Mouse (Mus musculus) frontal cortex, adult 2 months (tissue): Measurements from ENCODE around the gene Atp13a2. TPM values are rescaled to one million over a fixed set of nuclear protein-coding genes. Genes with fewer than 3 reads are reported as not detected.
A peak's percentile ranks its signal among the peaks of the same experiment; 100 is the strongest.

Source experiments
- DNase-seq, 2 experiments: peaks; one replicate each; pipeline ENCODE4 v3.0.0; 2022; ENCODE audit warnings: low spot score in 1 of 2; ENCODE audit errors: extremely low spot score in 1 of 2
- polyA plus RNA-seq: library from polyadenylated mRNA; depleted of rRNA; stranded (reverse); fragments of >200 nt; gene quantifications from 2 replicates; pipeline ENCODE4 v1.2.3, GENCODE M21; 2012; rRNA removed

Atp13a2 gene
- 176 and 177 TPM in 2 replicates for polyA plus RNA-seq

DNA sequence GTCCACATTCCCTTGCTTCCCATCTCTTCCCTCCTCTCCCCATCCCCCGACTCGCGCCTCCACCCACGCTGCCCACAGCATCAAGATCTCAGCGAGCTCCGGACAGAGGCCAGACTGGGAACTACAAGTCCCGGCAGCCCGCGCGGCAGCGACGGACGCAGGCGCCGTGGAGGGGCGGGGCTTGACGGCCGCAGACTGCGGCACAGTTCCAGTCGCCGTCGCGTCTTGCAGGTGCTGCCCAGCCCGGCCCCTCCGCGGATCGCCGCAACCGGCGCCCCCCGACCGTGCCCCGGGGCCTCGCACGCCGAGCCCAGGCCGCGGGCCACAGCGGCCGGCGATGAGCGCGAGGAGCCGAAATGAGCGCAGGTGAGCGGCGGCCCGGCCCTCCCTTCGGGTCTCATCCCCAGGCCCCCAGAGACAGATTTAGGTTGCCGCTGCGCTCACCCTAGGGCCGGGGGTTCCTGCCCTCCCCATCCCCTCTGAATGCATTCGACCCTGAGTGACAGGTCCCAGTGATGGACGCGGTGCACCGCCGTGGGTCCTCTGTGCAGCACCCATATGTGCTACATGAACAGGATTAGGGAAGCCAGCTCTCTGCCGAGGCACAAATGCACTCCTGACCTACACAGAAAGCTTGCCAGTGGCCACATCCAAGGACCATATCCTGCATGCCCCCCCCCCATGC lies at the start of gene Atp13a2:
Gene Atp13a2 (plus strand): TSS at position 163 of the 685 bp plus-strand sequence.
- peak; percentile 84 to 95 for DNase-seq

DNA sequence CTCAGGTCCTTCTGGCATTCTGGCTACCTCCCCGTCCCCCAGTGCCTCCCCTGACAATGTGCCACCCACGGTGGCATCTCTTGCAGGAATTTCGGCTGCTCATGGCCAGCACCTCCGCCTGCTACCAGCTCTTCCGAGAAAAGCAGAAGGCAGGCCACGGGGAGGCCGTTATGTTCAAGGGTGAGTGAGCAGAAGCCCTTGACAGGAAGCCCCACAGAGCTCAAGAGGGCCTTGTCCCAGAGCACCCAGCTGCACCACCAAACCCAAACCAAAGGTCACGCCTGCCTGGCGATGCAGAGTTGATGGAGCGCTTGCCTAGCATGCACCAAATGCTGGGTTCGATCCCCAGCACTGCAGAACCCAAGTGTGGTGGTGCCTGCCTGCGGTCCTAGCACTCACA lies 42.3 kb upstream of the Atp13a2 start:
- no peak for DNase-seq

DNA sequence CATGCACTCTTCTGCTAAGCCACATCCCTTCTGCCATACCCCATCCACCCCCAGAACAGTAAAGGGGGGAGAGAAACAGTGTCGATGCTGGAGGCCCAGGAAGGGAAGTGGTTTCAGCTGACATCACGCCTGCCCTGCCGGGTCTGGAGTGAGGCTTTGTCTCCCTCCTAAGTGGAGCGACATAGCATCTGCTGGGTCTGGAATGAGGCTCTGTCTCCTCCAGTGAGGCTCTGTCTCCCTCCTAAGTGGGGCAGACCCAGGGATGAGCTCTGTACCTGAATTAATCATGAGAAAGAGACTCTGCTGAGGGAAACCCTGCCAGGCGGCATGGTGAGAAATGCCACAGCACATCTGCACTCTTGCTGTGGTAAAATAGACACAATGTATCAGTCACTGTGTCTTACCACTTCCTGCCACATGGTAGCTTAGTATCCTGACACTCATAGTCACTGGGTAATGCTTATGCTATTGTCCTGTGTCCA lies 41.7 kb upstream of the Atp13a2 start:
- no peak for DNase-seq

DNA sequence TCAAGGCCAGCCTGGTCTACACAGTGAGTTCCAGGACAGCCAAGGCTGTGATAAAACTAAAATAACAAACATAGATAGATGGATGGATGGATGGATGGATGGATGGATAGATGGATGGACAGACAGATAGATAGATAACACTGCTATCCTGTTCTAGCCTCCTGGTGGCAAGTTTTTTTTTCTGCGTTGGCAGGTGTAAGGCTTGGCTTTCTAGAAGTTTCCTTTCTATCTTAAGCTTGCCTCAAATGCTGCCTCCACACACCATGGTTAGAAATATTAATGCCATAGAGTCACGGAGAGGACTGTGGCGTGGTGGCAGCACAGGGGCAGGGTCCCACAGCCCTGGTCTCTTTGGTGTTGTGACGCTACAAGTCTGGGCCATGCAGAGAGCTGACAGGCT lies 41.1 kb upstream of the Atp13a2 start:
- DNase-seq, result no peak

DNA sequence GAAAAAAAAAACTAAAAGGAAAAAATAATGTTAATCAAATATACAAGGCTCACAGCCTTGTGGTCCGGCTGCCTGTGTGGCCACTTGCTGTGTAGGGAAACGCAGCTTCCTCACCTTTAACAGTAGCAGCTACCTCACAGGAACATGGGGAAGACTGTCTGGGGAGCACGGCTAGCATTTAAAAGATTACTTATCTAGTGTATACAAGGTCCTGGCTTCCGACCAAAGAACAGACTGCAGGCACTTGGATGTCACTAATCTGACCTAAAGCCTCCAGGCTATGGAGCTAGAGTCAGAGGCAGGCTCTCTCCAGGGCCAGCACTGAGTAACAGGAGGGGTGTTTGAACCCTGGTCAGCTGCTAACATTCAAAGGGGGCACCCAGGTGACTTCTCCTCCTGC lies 40.6 kb upstream of the Atp13a2 start:
- no peak for DNase-seq

DNA sequence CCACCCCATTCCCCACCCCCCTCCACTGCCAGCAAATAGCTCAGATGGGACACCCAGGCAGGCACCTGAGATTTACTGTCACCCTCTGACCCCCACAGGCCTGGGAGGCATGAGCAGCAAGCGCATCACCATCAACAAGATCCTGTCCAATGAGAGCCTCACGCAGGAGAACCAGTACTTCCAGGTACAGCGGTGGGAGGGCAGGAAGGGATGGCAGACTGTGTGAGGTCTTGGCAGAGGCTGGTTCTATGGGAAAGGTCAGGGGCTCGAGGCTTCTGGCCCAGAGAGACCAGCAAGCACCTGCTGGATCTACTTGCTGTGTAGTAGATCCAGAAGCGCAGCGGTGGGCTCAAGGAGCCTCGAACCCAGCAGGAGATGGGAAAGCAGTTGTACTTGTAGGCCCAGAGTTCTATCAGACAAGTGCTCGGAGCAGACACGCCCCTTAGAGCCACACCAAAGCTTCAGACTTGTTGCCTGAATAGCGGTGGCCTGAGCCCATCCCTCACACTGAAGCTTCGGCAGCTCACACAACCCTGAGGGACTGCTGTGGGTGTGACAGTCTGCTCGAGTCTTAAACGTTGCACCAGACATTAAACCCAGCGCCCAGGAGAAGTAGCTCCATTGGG lies 40.0 kb upstream of the Atp13a2 start:
- DNase-seq, result no peak

DNA sequence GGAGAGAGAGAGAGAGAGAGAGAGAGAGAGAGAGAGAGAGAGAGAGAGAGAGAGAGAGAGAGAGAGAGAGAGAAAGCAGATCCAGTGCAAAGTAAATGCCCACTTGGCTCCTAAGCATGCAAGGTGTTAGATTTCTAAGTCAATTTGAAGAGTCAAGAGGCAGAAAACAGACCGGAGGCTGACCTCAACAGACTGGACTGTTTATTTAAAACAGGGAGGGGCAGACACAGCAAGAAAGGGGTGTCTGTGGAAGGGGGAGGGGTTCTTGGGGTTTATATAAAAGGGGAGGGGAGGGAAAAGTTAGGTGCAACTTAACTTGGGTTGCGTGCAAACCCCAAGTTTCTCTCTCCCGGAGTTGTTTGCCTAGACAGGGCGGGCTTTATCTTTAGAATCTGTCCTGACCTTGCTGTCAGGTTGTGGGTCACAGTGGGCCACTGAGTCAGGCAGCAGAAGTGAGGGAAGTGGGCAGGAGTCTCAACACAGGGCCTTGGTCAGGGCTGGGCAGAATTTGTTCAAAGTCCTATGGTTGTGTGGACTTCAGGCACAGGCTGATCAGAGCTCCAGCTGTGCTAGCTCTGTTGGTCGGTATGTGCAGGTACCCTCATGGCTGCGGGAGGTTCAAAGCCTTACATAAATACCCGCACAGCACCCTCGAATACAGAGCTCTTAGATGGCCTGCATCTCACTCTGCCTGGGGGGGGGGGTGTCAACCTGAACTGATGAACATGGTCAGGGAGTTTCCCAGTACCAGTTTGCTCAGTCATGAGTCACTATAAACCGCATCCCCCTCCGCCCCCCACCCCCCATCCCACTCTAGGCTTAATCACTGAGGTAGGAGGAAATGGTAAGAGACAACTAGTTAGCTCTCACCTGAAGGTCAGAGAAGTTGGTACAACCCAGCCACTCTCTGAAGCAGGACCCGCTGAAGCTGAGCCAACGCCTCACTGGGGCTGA lies 38.9 kb upstream of the Atp13a2 start:
- no peak for DNase-seq

DNA sequence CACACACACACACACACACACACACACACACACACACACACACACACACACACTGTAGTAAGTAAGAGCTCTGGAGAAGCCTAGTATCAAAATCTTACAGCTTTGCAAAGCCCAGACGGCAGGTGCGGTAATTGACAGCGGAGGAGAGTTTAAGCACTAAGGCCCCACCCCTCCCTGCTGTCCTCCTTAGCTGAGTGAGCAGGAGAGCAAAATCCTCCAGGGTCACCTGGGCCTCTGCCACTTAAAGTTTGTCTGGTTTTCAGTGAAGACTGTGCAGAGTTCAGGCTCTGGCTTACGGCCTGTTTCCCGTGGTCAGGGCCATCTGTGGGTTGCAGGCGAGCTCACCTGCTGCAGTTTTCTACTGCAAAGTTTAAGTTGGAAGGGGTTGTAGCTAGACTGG lies 38.2 kb upstream of the Atp13a2 start:
- no peak for DNase-seq

DNA sequence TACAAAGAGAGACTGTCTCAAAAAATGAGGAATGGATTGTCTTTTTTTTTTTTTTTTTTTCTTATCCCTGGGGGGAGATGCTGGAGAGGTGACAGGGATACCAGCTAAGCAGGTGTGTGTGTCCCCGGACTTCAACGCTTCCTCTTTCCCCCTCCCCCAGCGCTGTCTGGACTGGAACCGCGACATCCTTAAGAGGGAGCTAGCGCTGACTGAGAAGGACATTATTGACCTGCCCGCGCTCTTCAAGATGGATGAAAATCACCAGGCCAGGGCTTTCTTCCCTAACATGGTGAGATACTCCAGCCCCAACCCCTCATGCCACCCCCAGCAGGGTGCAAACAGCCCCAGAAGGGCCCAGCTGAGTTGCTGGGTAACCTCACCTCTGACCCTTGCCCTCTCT lies 37.6 kb upstream of the Atp13a2 start:
- DNase-seq, result no peak

DNA sequence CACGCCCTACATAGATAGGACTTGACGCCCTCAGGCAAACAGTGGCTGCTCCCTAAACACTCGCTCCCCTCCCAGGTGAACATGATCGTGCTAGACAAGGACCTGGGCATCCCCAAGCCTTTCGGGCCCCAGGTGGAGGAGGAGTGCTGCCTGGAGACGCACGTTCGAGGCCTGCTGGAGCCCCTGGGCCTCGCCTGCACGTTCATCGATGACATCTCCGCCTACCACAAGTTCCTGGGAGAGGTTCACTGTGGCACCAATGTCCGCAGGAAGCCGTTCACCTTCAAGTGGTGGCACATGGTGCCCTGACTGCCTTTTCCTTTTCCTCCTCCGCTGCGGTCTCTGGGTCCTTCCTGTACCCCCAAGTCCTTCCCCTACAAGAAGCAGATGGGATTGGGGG lies 37.1 kb upstream of the Atp13a2 start:
- DNase-seq, result no peak

DNA sequence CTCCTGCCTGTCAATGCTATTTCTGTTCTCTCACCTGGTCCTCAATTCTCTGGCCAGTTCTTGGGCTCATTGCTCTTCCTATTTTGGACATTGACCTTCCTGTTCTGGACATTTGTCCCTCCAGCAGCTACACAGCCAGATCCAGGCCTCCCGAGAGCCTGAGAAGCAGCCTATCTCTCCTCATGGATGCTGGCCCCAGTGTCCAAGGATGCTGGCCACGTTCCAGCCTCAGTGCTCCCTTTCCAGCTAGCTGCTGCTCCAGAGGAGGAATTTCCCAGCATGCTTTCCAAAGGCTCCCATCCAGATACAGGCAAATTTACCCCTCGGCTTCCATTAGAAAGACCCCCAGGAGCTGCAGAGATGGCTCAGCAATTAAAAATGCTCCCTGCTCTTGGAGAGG lies 36.1 kb upstream of the Atp13a2 start:
- no peak for DNase-seq

DNA sequence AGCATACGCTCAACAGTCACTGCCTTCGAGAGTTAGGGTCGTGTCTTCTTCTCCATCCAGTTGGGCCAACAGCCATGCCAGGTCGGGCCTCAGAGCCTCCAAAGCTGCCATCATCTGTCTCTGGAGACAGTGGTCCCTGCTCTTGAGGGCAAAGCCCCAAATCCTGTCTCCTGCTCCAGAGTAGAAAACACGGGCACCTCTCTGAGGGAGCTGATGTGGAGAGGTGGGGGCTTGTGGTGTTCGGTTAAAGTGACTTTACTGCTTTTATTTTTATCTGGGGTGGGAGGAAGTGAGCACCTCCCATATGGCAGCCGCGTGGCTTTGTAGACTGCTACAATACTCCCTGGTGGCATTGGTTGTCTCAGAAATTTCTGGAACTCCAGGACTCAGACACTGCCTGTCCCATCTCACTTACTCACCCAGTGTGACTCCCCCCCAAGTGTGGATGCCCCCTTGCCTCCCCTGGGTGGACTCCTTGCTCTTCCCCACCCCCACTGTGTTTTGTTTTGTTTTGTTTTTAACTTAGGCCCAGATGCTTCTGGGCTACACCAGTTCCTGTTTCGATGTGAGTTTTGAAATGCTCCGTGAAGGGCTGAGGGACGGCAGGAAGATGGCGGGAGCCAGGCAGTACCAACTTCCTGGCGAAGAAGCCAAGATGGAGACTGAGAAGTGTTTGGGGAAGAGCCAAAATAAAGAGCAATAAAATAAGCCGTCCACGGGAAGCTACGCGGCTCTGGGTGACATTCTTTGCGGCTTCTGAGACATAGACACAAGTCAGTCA lies 34.6 kb upstream of the Atp13a2 start:
- DNase-seq, result no peak

DNA sequence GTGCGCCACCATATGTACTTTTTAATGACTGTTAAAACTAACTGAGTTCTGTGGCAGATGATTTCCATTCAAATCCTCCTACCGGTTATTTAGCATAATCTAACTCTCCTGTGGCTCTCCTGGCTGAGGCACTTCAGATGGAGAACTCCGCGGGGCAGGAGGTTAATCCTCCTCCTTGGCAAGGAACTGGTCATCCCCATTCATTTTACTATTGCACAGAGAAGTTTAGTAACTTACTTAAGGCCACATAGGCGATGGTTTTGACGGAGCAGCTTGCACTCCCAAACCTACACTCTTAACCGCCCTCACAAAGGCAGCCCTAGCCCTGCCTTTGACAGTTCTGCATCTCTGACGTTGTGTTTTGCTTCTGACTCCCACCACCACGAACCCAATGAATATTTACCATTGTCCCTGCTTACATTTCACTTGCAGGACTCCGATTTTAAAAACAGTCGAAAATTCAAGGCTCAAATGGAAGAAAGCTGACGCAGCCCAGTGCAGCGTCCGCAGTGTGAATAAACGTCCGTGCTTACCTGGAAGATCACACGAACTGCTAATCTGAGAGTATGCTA lies 29.5 kb upstream of the Atp13a2 start:
- peak in 1 of 2 experiments; percentile 55 for DNase-seq

DNA sequence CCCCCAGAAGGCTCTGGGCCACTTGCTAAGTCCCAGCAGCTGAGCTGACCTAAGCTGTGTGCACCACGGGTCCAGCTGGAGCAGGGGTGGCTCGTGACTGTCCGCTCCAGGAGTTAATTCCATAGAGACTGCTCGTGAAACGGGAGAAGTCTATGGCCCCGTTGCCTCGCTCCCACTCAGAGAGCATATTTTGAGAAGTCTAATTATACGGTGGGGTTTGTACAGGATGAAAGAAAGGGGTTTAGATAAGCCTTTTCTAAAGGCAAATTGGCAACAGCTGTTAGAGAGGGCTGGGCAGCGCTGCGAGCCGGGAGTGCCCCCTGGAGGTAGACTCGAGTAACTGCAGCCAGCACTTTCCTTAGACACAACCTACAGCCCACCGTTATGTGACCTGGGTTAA lies 28.9 kb upstream of the Atp13a2 start:
- DNase-seq, result peak in 1 of 2 experiments; percentile 89

DNA sequence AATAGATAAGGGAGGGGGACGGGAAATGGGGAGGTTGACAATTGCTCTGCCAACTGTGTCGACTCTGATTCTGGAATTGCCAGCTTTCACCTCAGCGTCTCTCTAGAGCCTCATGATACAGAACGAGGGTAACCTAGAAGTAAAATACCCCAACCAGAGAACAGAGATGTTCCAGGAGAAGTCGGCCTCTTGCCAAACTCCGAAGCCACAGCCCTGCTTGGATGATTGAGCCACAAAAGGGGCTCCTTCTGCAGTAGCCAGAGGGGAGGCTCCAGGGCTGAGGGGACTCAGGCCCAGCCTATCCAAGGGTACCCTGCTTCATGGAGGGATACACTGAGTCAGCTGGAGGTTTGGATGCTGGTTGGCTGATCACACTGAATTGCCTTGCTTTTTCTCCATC lies 28.4 kb upstream of the Atp13a2 start:
- DNase-seq, result no peak

DNA sequence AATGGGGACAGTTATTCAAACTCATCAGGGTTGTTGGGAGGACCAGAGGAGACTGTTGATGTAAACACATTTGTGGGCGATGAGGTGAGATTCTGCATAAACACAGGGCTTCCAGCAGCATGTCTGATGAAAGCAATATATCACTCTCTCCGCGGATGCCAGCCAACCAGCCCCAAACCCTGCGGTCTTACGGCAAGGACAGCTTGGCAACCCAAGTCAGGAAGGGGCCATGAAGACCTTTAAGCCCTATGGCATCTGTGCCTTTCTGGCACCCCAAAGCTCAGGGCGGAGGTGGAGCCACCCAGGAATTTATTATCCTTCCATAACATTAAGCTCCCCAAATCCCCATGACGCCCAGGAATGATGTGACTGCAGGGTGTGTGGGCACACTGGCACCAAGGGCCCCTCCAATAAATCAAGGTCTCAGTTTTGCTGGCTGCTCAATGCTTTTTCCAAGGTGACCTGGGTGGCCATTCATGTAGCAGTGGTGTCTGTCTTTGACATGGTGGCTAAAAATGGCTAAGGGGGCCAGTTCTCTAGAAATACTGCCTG lies 27.5 kb upstream of the Atp13a2 start:
- DNase-seq, result no peak

DNA sequence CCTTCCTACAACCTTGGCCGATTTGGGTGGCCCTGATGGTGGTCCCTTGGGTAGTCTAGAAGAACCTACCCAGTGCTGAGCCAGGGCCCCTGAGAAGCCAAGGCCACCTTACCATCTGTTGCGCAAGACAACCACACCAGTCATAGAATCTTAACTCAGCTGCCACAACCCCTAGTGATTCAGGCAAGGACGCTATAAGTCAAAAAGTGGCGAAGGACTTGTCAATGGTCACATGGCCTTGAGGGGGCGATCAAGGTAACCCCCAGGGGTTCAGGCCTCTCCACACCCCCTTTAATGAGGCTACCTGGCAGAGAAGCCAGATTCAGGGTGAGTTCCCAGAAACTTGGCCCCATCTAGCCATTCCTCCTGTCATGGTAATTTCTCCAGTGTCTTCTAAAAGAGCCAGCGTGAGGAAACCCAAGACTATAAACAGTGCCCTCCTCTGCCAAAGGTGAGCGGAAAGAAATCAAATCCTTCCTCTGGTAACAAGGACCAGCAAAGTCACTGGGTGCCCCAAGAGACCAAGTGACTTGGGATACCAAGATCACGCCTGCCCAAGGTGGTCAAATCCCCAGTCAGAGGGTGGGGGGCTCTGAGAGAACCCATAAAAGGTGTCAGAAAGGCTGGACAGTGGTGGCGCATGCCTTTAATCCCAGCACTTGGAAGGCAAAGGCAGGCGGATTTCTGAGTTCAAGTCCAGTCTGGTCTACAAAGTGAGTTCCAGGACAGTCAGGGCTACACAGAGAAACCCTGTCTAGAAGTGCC lies 26.8 kb upstream of the Atp13a2 start:
- no peak for DNase-seq

DNA sequence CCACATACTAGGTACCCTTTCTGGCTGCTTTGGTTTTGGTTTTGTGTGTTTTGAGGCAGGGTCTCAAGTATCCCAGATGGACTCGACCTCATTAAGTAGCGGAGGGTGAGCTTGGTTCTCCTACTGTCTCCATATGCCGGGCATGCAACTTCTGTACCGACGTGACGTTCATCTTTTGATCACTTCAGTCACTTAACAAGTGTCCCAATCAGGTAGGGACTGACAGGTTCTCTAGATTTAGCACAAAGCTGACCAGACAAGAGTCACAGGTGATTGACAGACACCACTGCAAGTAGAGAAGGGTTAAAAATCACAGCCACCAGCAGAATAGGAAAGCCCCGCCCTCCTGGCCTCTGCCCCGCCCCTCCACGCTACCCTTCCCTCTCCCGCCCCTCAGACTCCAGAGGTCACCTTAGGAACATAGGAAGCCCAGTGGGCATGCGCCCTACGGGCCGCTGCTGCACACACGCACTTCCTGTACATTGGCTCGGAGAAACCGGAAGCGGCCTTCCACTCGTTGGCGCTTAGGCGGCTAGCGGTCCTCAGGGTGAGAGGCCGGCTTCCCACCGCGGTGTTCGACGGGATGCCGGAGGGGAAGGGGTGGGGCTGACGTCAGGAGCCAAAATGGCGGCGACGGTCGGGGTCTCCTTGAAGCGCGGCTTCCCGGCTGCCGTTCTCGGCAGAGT lies 25.7 kb upstream of the Atp13a2 start, which contains the start of gene Sdhb:
Gene Sdhb (plus strand): TSS at position 423 of the 686 bp plus-strand sequence.
- DNase-seq, result peak; percentile 96 to 97
